Mouse (Mus musculus) hindbrain, embryonic 16.5 days (tissue): ENCODE data around the gene Icmt. TPM values are rescaled to one million over a fixed set of nuclear protein-coding genes. Genes with fewer than 3 reads are reported as not detected.

Experiments used
- ATAC-seq: fragments of 200-750 bp; cut with Nextera tagmentation; 2 replicates; pipeline ENCODE4 v1.8.0; 2017; ENCODE audit warnings: moderate TSS enrichment, moderate library complexity
- H3K27ac ChIP-seq: fragments of 300-500 bp; sonication (generic); 2 replicates; pipeline ENCODE4 v1.5.1; 2014; ENCODE audit warnings: low read depth, mild to moderate bottlenecking, control low read depth, low read length, moderate library complexity
- H3K27me3 ChIP-seq: fragments of 300-500 bp; sonication (generic); replicated peaks from 2 replicates; pipeline ENCODE4 v1.6.1; 2014; ENCODE audit warnings: low read length; ENCODE audit not compliant: control insufficient read depth, insufficient read depth
- H3K36me3 ChIP-seq: fragments of 300-500 bp; sonication (generic); 2 replicates; pipeline ENCODE4 v1.6.1; 2014; ENCODE audit warnings: mild to moderate bottlenecking, low read length, moderate library complexity, mixed read lengths; ENCODE audit not compliant: control insufficient read depth, insufficient read depth
- H3K4me1 ChIP-seq: fragments of 300-500 bp; sonication (generic); 2 replicates; pipeline ENCODE4 v1.6.1; 2014; ENCODE audit warnings: low read depth, low read length; ENCODE audit not compliant: control insufficient read depth, insufficient read depth
- H3K4me2 ChIP-seq: fragments of 300-500 bp; sonication (generic); 2 replicates; pipeline ENCODE4 v1.6.1; 2014; ENCODE audit warnings: mild to moderate bottlenecking, low read length, control low read depth, moderate library complexity
- H3K4me3 ChIP-seq: fragments of 300-500 bp; sonication (generic); 2 replicates; pipeline ENCODE4 v1.5.1; 2014; ENCODE audit warnings: mild to moderate bottlenecking, low read length, control low read depth, moderate library complexity
- H3K9ac ChIP-seq: fragments of 300-500 bp; sonication (generic); 2 replicates; pipeline ENCODE4 v1.6.1; 2014; ENCODE audit warnings: low read depth, mild to moderate bottlenecking, control low read depth, low read length, moderate library complexity
- H3K9me3 ChIP-seq: fragments of 300-500 bp; sonication (generic); 2 replicates; pipeline ENCODE4 v1.6.1; 2014; ENCODE audit warnings: mild to moderate bottlenecking, low read length, moderate library complexity; ENCODE audit not compliant: control insufficient read depth
- WGBS: fragments of 180-500 bp; shearing (Covaris S2); extraction: QIAGEN DNeasy Blood & Tissue Kit; methylation state at CpG from one replicate; pipeline ENCODE4 v1.1.7; 2014; 5-methylcytosine and 5-hydroxymethylcytosine counted together
- polyA plus RNA-seq: library from polyadenylated mRNA; unstranded; fragments of >200 nt; fragmentation: Nextera tagmentation; extraction: Ambion mirVana; gene quantifications from 2 replicates; pipeline ENCODE4 v1.2.1, GENCODE M21; 2015

Icmt gene
- polyA plus RNA-seq, 1 experiment from 2014 or later, result 17.2 TPM

- no peak overlapping the region for H3K27ac ChIP-seq
- peaks cover 6% of the 10 kb centered on the region for H3K36me3 ChIP-seq
- 86% methylated on average over 9 of the region's 9 CpGs for WGBS
- no peak overlapping the region for H3K9ac ChIP-seq
- H3K4me2 ChIP-seq, result no peak overlapping the region
- no peak overlapping the region for H3K4me3 ChIP-seq
- no peak for ATAC-seq
- H3K9me3 ChIP-seq, result no peaks in the 10 kb centered on the region
- peaks cover 24% of the 10 kb centered on the region for H3K4me1 ChIP-seq
- H3K27me3 ChIP-seq, result no peaks in the 10 kb centered on the region
Measured at GRCm38 (mm10) chr4:152264867-152265568, 32.0 kb upstream of the Icmt start.

- peaks cover 2% of the 10 kb centered on the region for H3K36me3 ChIP-seq
- no peak overlapping the region for H3K4me2 ChIP-seq
- H3K4me3 ChIP-seq, result no peak overlapping the region
- ATAC-seq, result no peak
- peak overlapping the region; percentile 56; the same call in 1 of the 2 replicates for H3K27ac ChIP-seq
- 26% methylated on average over 5 of the region's 5 CpGs for WGBS
- no peaks in the 10 kb centered on the region for H3K27me3 ChIP-seq
- H3K9me3 ChIP-seq, result no peaks in the 10 kb centered on the region
- H3K4me1 ChIP-seq, result peaks cover 24% of the 10 kb centered on the region
- H3K9ac ChIP-seq, result no peak overlapping the region
Measured at GRCm38 (mm10) chr4:152265791-152266190, 31.2 kb upstream of the Icmt start.

DNA sequence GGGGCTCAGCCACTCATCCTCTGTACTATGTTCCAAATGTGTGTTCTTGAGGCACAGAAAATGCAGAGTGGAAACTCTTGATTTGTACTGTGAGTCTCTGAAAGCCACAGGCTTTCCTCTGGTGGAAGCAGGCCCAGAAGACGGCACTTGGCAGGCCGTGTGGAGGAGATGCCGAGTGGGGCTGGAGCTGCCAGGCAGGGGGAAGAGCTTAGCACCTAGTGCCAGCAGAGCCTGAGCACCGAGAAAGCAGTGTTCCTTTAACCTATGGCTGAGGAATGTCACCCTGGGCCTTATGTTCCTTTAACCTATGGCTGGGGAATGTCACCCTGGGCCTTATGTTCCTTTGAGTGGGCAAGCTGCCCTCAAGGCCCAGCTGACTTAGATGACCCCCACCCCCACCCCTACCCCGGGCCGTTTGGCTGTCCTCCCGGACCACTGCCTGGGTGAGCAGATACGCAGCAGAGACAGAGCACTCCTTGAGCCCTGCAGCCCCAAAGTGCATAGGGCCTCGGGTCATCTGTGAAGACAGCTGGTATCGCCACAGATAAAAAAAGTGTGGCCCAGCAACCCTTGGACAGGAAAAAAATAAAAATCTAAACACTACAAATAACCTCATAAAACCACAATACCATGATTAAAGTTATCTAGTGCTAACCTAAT is 30.7 kb upstream of the Icmt start:
- Histone ChIP-seq H3K9me3 (no peaks in the 10 kb centered on the region), H3K4me3 (no peak overlapping the region), H3K4me1 (peaks cover 24% of the 10 kb centered on the region), H3K36me3 (peaks cover 2% of the 10 kb centered on the region), H3K27me3 (no peaks in the 10 kb centered on the region), H3K4me2 (no peak overlapping the region), H3K9ac (no peak overlapping the region), H3K27ac (peak overlapping the region; percentile 46; the same call in 1 of the 2 replicates)
- no peak for ATAC-seq
- 41% methylated on average over 10 of the region's 10 CpGs for WGBS

- 0 out of 2 replicates have a peak, but pooled peaks have one; percentile 41 for ATAC-seq
- 50% methylated on average over 13 of the region's 13 CpGs for WGBS
- H3K4me2 ChIP-seq, result no peak overlapping the region
- no peaks in the 10 kb centered on the region for H3K9me3 ChIP-seq
- no peak overlapping the region; the same call in 1 of the 2 replicates for H3K27ac ChIP-seq
- H3K4me3 ChIP-seq, result no peak overlapping the region
- peaks cover 2% of the 10 kb centered on the region; the same call in 1 of the 2 replicates for H3K27me3 ChIP-seq
- H3K36me3 ChIP-seq, result peaks cover 9% of the 10 kb centered on the region
- H3K9ac ChIP-seq, result no peak overlapping the region
- H3K4me1 ChIP-seq, result peaks cover 21% of the 10 kb centered on the region
Measured at GRCm38 (mm10) chr4:152267748-152268369, 29.2 kb upstream of the Icmt start.

GRCm38 (mm10) chr4:152269967-152270366 is 27.1 kb upstream of the Icmt start:
- no peak for ATAC-seq
- Histone ChIP-seq H3K4me2 (no peak overlapping the region), H3K4me1 (peaks cover 27% of the 10 kb centered on the region), H3K36me3 (peaks cover 6% of the 10 kb centered on the region), H3K27me3 (peaks cover 2% of the 10 kb centered on the region; the same call in 1 of the 2 replicates), H3K9ac (no peak overlapping the region), H3K9me3 (no peaks in the 10 kb centered on the region), H3K4me3 (no peak overlapping the region), H3K27ac (no peak overlapping the region)
- 90% methylated on average over 13 of the region's 13 CpGs for WGBS

- WGBS, result 61% methylated on average over 9 of the region's 9 CpGs
- no peak overlapping the region for H3K9ac ChIP-seq
Measured at GRCm38 (mm10) chr4:152270599-152270998, 26.4 kb upstream of the Icmt start.

GRCm38 (mm10) chr4:152271334-152271733 is 25.7 kb upstream of the Icmt start:
- 92% methylated on average over 11 of the region's 11 CpGs for WGBS
- H3K4me2 ChIP-seq, result no peak overlapping the region
- peaks cover 6% of the 10 kb centered on the region for H3K36me3 ChIP-seq
- no peak overlapping the region for H3K27ac ChIP-seq
- no peak overlapping the region for H3K4me3 ChIP-seq
- H3K9ac ChIP-seq, result no peak overlapping the region
- H3K9me3 ChIP-seq, result no peaks in the 10 kb centered on the region
- H3K27me3 ChIP-seq, result peaks cover 5% of the 10 kb centered on the region; the same call in 1 of the 2 replicates
- H3K4me1 ChIP-seq, result peaks cover 31% of the 10 kb centered on the region
- no peak for ATAC-seq

More at GRCm38 (mm10) chr4:152270599-152270998, 26.4 kb upstream of the Icmt start:
- no peak overlapping the region for H3K4me2 ChIP-seq
- ATAC-seq, result no peak
- no peak overlapping the region for H3K4me3 ChIP-seq
- no peaks in the 10 kb centered on the region for H3K9me3 ChIP-seq
- no peak overlapping the region for H3K27ac ChIP-seq
- H3K27me3 ChIP-seq, result peaks cover 2% of the 10 kb centered on the region; the same call in 1 of the 2 replicates
- H3K36me3 ChIP-seq, result peaks cover 6% of the 10 kb centered on the region
- peaks cover 32% of the 10 kb centered on the region for H3K4me1 ChIP-seq

GRCm38 (mm10) chr4:152272006-152272405 is 25.0 kb upstream of the Icmt start:
- Histone ChIP-seq H3K4me2 (no peak overlapping the region), H3K27ac (no peak overlapping the region), H3K27me3 (peaks cover 6% of the 10 kb centered on the region; the same call in 1 of the 2 replicates), H3K4me3 (no peak overlapping the region), H3K36me3 (peaks cover 6% of the 10 kb centered on the region), H3K9me3 (no peaks in the 10 kb centered on the region), H3K9ac (no peak overlapping the region), H3K4me1 (peaks cover 31% of the 10 kb centered on the region)
- ATAC-seq, result no peak
- 79% methylated on average over 7 of the region's 7 CpGs for WGBS
